Mouse (Mus musculus) hindbrain, embryonic 13.5 days (tissue): ENCODE results near the gene Tmem52b. TPM values are rescaled to one million over a fixed set of nuclear protein-coding genes. Genes with fewer than 3 reads are reported as not detected.

ENCODE experiments used
- ATAC-seq: fragments of 200-750 bp; cut with Nextera tagmentation; 2 replicates; pipeline ENCODE4 v1.8.0; 2017; ENCODE audit warnings: moderate TSS enrichment; ENCODE audit not compliant: low FRiP score
- H3K27ac ChIP-seq: fragments of 300-500 bp; sonication (generic); 2 replicates; pipeline ENCODE4 v1.5.1; 2015; ENCODE audit warnings: inconsistent platforms, mild to moderate bottlenecking, moderate library complexity
- H3K27me3 ChIP-seq: fragments of 300-500 bp; sonication (generic); 2 replicates; pipeline ENCODE4 v1.6.1; 2015; ENCODE audit warnings: mild to moderate bottlenecking, inconsistent platforms
- H3K36me3 ChIP-seq: fragments of 300-500 bp; sonication (generic); 2 replicates; pipeline ENCODE4 v1.6.1; 2015; ENCODE audit warnings: mild to moderate bottlenecking, inconsistent platforms
- H3K4me1 ChIP-seq: fragments of 300-500 bp; sonication (generic); replicated peaks from 2 replicates; pipeline ENCODE4 v1.6.1; 2015; ENCODE audit warnings: inconsistent platforms
- H3K4me2 ChIP-seq: fragments of 300-500 bp; sonication (generic); 2 replicates; pipeline ENCODE4 v1.6.1; 2015; ENCODE audit warnings: inconsistent platforms, mild to moderate bottlenecking, moderate library complexity
- H3K4me3 ChIP-seq: fragments of 300-500 bp; sonication (generic); 2 replicates; pipeline ENCODE4 v1.5.1; 2015; ENCODE audit warnings: mild to moderate bottlenecking, inconsistent platforms
- H3K9ac ChIP-seq: fragments of 300-500 bp; sonication (generic); 2 replicates; pipeline ENCODE4 v1.6.1; 2015; ENCODE audit warnings: mild to moderate bottlenecking, inconsistent platforms
- H3K9me3 ChIP-seq: fragments of 300-500 bp; sonication (generic); 2 replicates; pipeline ENCODE4 v1.6.1; 2016; ENCODE audit warnings: inconsistent platforms
- WGBS: fragments of 180-500 bp; shearing (Covaris S2); methylation state at CpG from one replicate; pipeline ENCODE4 v1.1.7; 2015; 5-methylcytosine and 5-hydroxymethylcytosine counted together
- polyA plus RNA-seq: library from polyadenylated mRNA; unstranded; fragments of >200 nt; fragmentation: Nextera tagmentation; extraction: Ambion mirVana; gene quantifications from 2 replicates; pipeline ENCODE4 v1.2.1, GENCODE M21; 2015

Gene Tmem52b
- polyA plus RNA-seq, 1 experiment from 2014 or later = not detected

GRCm38 (mm10) chr6:129565257-129565656 is 52.9 kb downstream of the Tmem52b start:
- H3K36me3 ChIP-seq = no peaks in the 10 kb centered on the region
- H3K4me2 ChIP-seq = no peak overlapping the region
- H3K9ac ChIP-seq = no peak overlapping the region
- no peak overlapping the region for H3K27ac ChIP-seq
- H3K9me3 ChIP-seq = no peaks in the 10 kb centered on the region
- H3K27me3 ChIP-seq = no peaks in the 10 kb centered on the region
- no peak for ATAC-seq
- 86% methylated on average over 2 of the region's 2 CpGs for WGBS
- no peak overlapping the region for H3K4me3 ChIP-seq
- no peaks in the 10 kb centered on the region for H3K4me1 ChIP-seq

Other genes with a start within 250 kb of the Tmem52b start
- not detected in 2 replicates for gene Cd69, start 237.1 kb upstream of the Tmem52b start, polyA plus RNA-seq
- not detected in 2 replicates for gene 4922502D21Rik, start 180.8 kb upstream of the Tmem52b start, polyA plus RNA-seq
- gene Clec12a, start 169.9 kb upstream of the Tmem52b start, polyA plus RNA-seq = 0.14 and 0.18 TPM in 2 replicates
- 0.21 and 0.41 TPM in 2 replicates for gene Clec12b, start 126.7 kb upstream of the Tmem52b start, polyA plus RNA-seq
- gene Clec1b, start 115.3 kb upstream of the Tmem52b start, polyA plus RNA-seq = 3.2 and 4.8 TPM in 2 replicates
- gene Clec9a, start 103.7 kb upstream of the Tmem52b start, polyA plus RNA-seq = 0.13 and 0.16 TPM in 2 replicates
- gene Clec1a, start 60.6 kb upstream of the Tmem52b start, polyA plus RNA-seq = 1.3 and 1.9 TPM in 2 replicates
- gene Olr1, start 5.4 kb upstream of the Tmem52b start, polyA plus RNA-seq = not detected in 2 replicates
- 175 and 180 TPM in 2 replicates for gene Gabarapl1, start 20.6 kb downstream of the Tmem52b start, polyA plus RNA-seq
- gene Klre1, start 65.3 kb downstream of the Tmem52b start, polyA plus RNA-seq = 0.10 TPM in 1 of 2 replicates, not detected in the other
- gene Klrd1, start 79.2 kb downstream of the Tmem52b start, polyA plus RNA-seq = not detected in 2 replicates
- gene Klrk1, start 111.3 kb downstream of the Tmem52b start, polyA plus RNA-seq = 0.32 and 0.36 TPM in 2 replicates
- not detected in 2 replicates for gene Klrc3, start 130.8 kb downstream of the Tmem52b start, polyA plus RNA-seq
- gene Klrc2, start 148.1 kb downstream of the Tmem52b start, polyA plus RNA-seq = not detected in 2 replicates
- not detected in 2 replicates for gene Klrc1, start 166.4 kb downstream of the Tmem52b start, polyA plus RNA-seq
- gene Klri1, start 204.6 kb downstream of the Tmem52b start, polyA plus RNA-seq = not detected in 2 replicates
- gene Klri2, start 227.9 kb downstream of the Tmem52b start, polyA plus RNA-seq = not detected in 2 replicates